ENCODE assay signal across 7 mouse cellular contexts in genomic region chr4:45789263-45789958, GRCm38 (mm10). TPM values are rescaled to one million over a fixed set of nuclear protein-coding genes. Genes with fewer than 3 reads are reported as not detected.
A peak's percentile ranks its signal among the peaks of the same experiment; 100 is the strongest.
DNase-seq lines count a peak whose midpoint lies in the region; ATAC-seq lines count a peak whose summit lies in the region.

No protein-coding gene starts in this region.

- H3K4me2 ChIP-seq in liver, embryonic 15.5 days = no peak overlapping the region

- H3K9ac ChIP-seq in liver, embryonic 15.5 days = no peak overlapping the region; the same call in 1 of the 2 replicates

- peaks cover 28% of the 10 kb centered on the region for H3K4me1 ChIP-seq in liver, embryonic 15.5 days (replicated peaks)

- peak; percentile 77 for ATAC-seq in cerebellum, adult (ENCODE audit: insufficient number of reproducible peaks, low FRiP score, low TSS enrichment)
- peak; percentile 46 for ATAC-seq in granulocyte monocyte progenitor cell, adult 5-6 weeks (replicated peaks; ENCODE audit: poor library complexity, severe bottlenecking)
- peak; percentile 74 for ATAC-seq in liver, embryonic 15.5 days (ENCODE audit: insufficient read depth)

- H3K9me3 ChIP-seq in liver, embryonic 15.5 days (replicated peaks) = no peaks in the 10 kb centered on the region

- no peaks in the 10 kb centered on the region for H3K36me3 ChIP-seq in liver, embryonic 15.5 days (replicated peaks)

- peak; percentile 51 for DNase-seq in MN1 (ENCODE audit: low spot score)
- peak; percentile 41 to 51 for DNase-seq in kidney, postnatal 25 days
- no peak for DNase-seq in urinary bladder, adult 2 months (ENCODE audit: low spot score)
- DNase-seq in adrenal gland, adult 8-10 months = no peak

- H3K27ac ChIP-seq in liver, embryonic 15.5 days (replicated peaks) = peak overlapping the region; percentile 51

- no peaks in the 10 kb centered on the region; the same call in 1 of the 2 replicates for H3K27me3 ChIP-seq in liver, embryonic 15.5 days

- no peak overlapping the region for H3K4me3 ChIP-seq in liver, embryonic 15.5 days (replicated peaks)

- 47% methylated on average over 13 of the region's 13 CpGs for WGBS in liver, embryonic 15.5 days (ENCODE audit: insufficient replicate concordance)

RNA-seq across cellular contexts. Expression of gene Aldh1b1, which starts 9.4 kb away (rescaled TPM):
- total RNA-seq in granulocyte monocyte progenitor cell, adult 5-6 weeks (2014; fragmentation: Nextera tagmentation) = 15.1 and 16.2 TPM in 2 replicates
- total RNA-seq in granulocyte monocyte progenitor cell, adult 5-6 weeks (2017) = 45.3 and 54.8 TPM in 2 replicates
- polyA plus RNA-seq in liver, embryonic 15.5 days (2015; fragmentation: Nextera tagmentation; extraction: Ambion mirVana) = 84.6 and 101 TPM in 2 replicates
- polyA plus RNA-seq in urinary bladder, adult 2 months (2012; rRNA removed) = 22.8 and 28.5 TPM in 2 replicates
- total RNA-seq in adrenal gland, adult 8-10 months (2022) = 10 to 100 TPM; 39.2 to 46.2 (median 41.9) TPM

RNA-seq across cellular contexts. Expression of gene Igfbpl1, which starts 37.3 kb away (rescaled TPM):
- not detected in 2 replicates for total RNA-seq in granulocyte monocyte progenitor cell, adult 5-6 weeks (2014; fragmentation: Nextera tagmentation)
- not detected in 2 replicates for total RNA-seq in granulocyte monocyte progenitor cell, adult 5-6 weeks (2017)
- polyA plus RNA-seq in liver, embryonic 15.5 days (2015; fragmentation: Nextera tagmentation; extraction: Ambion mirVana) = not detected in 2 replicates
- polyA plus RNA-seq in urinary bladder, adult 2 months (2012; rRNA removed) = 0.03 TPM in 1 of 2 replicates, not detected in the other
- under 1 TPM; 0.20 to 0.67 (median 0.26) TPM for total RNA-seq in adrenal gland, adult 8-10 months (2022)

RNA-seq across cellular contexts. Expression of gene Stra6l, which starts 59.1 kb away (rescaled TPM):
- 0.69 TPM in 1 of 2 replicates, not detected in the other for total RNA-seq in granulocyte monocyte progenitor cell, adult 5-6 weeks (2014; fragmentation: Nextera tagmentation)
- 0.09 and 0.10 TPM in 2 replicates for total RNA-seq in granulocyte monocyte progenitor cell, adult 5-6 weeks (2017)
- polyA plus RNA-seq in liver, embryonic 15.5 days (2015; fragmentation: Nextera tagmentation; extraction: Ambion mirVana) = 5.9 and 7.2 TPM in 2 replicates
- 0.39 and 0.57 TPM in 2 replicates for polyA plus RNA-seq in urinary bladder, adult 2 months (2012; rRNA removed)
- under 1 TPM; 0.31 to 0.58 (median 0.49) TPM for total RNA-seq in adrenal gland, adult 8-10 months (2022)

Comparison
In these comparisons a context has a peak if more than half of its experiments do, and no peak if none do; other contexts are left out.
1. DNase-seq: peak in MN1 (single experiment) and kidney, postnatal 25 days (2 of 2); none in urinary bladder, adult 2 months (single experiment) and adrenal gland, adult 8-10 months (single experiment).
2. Peak in every context shown above with its lines, with median percentiles within 50 percentile points of each other: ATAC-seq.